Mouse (Mus musculus) hindbrain, embryonic 10.5 days (tissue): Measurements from ENCODE around the gene Prpsap2. TPM values are rescaled to one million over a fixed set of nuclear protein-coding genes. Genes with fewer than 3 reads are reported as not detected.

Experiments
- DNase-seq: peaks from one replicate; pipeline ENCODE4 v3.0.0-alpha.2; 2017; ENCODE audit warnings: low spot score
- H3K27ac ChIP-seq: fragments of 300-500 bp; sonication (generic); 2 replicates; pipeline ENCODE4 v1.5.1; 2016; ENCODE audit warnings: mild to moderate bottlenecking, moderate library complexity
- H3K27me3 ChIP-seq: fragments of 300-500 bp; sonication (generic); 2 replicates; pipeline ENCODE4 v1.6.1; 2016; ENCODE audit warnings: mild to moderate bottlenecking; ENCODE audit not compliant: poor library complexity, insufficient read depth, severe bottlenecking
- H3K36me3 ChIP-seq: fragments of 300-500 bp; sonication (generic); 2 replicates; pipeline ENCODE4 v1.6.1; 2016; ENCODE audit warnings: mild to moderate bottlenecking, moderate library complexity
- H3K4me1 ChIP-seq: fragments of 300-500 bp; sonication (generic); replicated peaks from 2 replicates; pipeline ENCODE4 v1.6.1; 2016; ENCODE audit warnings: mild to moderate bottlenecking
- H3K4me3 ChIP-seq: fragments of 300-500 bp; sonication (generic); 2 replicates; pipeline ENCODE4 v1.5.1; 2016; ENCODE audit warnings: mild to moderate bottlenecking, moderate library complexity
- H3K9me3 ChIP-seq: fragments of 300-500 bp; sonication (generic); 2 replicates; pipeline ENCODE4 v1.6.1; 2016; ENCODE audit warnings: mild to moderate bottlenecking, moderate library complexity
- WGBS: fragments of 180-500 bp; shearing (Covaris S2); methylation state at CpG from one replicate; pipeline ENCODE4 v1.1.7; 2016; 5-methylcytosine and 5-hydroxymethylcytosine counted together
- polyA plus RNA-seq: library from polyadenylated mRNA; unstranded; fragments of >200 nt; fragmentation: Nextera tagmentation; extraction: Ambion mirVana; gene quantifications from 2 replicates; pipeline ENCODE4 v1.2.1, GENCODE M21; 2016

Gene Prpsap2
- polyA plus RNA-seq, 1 experiment from 2014 or later: 47.6 TPM

GRCm38 (mm10) chr11:61683907-61684731, 77.8 kb downstream of the Prpsap2 start, which contains the start of gene Fam83g:
Fam83g (plus strand) TSS chr11:61684091.
- Histone ChIP-seq H3K9me3 (no peaks in the 10 kb centered on the region), H3K4me3 (peak within 1 kb of the TSS; percentile 50), H3K36me3 (no peaks in the 10 kb centered on the region), H3K4me1 (peaks cover 48% of the 10 kb centered on the region), H3K27me3 (peaks cover 55% of the 10 kb centered on the region), H3K27ac (peak within 1 kb of the TSS; percentile 8)
- 1% methylated on average over 76 of the region's 76 CpGs for WGBS
- DNase-seq: peak; percentile 76

Other genes with a start within 250 kb of the Prpsap2 start
- gene Epn2, start 182.4 kb downstream of the Prpsap2 start, polyA plus RNA-seq: 23.3 and 25.7 TPM in 2 replicates
- gene Grap, start 108.8 kb downstream of the Prpsap2 start, polyA plus RNA-seq: 7.8 and 8.6 TPM in 2 replicates
- 0.68 and 1.8 TPM in 2 replicates for gene Fam83g, start 78.0 kb downstream of the Prpsap2 start, polyA plus RNA-seq
- 0.09 TPM in 1 of 2 replicates, not detected in the other for gene Slc5a10, start 41.3 kb downstream of the Prpsap2 start, polyA plus RNA-seq
- 14.6 and 18.8 TPM in 2 replicates for gene Ulk2, start 93.0 kb upstream of the Prpsap2 start, polyA plus RNA-seq
- gene Akap10, start 168.2 kb upstream of the Prpsap2 start, polyA plus RNA-seq: 13.6 and 14.3 TPM in 2 replicates
- gene Specc1, start 194.7 kb upstream of the Prpsap2 start, polyA plus RNA-seq: 14.5 and 14.9 TPM in 2 replicates